23 mouse cellular contexts compared by ENCODE assay signal in the genomic region with DNA sequence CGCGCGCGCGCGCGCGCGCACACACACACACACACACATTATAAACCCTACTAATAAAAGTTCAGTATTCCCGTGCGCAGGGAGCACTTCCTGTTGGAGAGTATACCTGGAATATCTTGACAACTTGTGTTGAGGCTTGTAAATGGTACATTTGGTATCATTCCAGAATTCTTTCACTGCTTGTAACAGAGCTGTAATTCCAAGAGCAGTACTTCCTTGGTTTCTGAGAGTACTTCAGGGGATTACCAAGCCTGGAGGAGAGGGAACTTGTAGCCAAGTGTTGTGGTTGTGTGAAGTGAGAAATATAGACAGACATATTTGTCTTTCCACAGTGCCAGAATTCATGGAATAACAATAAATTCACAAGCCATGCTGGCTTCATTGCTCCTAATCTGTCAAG.
DNase-seq lines count a peak whose midpoint lies in the region; ATAC-seq and TF ChIP-seq lines count a peak whose summit lies in the region.
"Had no signal": no experiment of that assay in that cellular context is flagged by ENCODE, and none has a peak within 500 bp of the region (broad histone marks: within the 10 kb centered on the region; RNA-seq: fewer than 3 reads in every experiment).

No protein-coding gene starts in this region.

- H3K9ac ChIP-seq in embryonic facial prominence, embryonic 14.5 days (ENCODE audit: low read depth, low read length): no peak overlapping the region
- no peak overlapping the region for H3K9ac ChIP-seq in forebrain, postnatal 0 days
- H3K9ac ChIP-seq in forebrain, embryonic 11.5 days (ENCODE audit: low read length): no peak overlapping the region
- no peak overlapping the region for H3K9ac ChIP-seq in limb, embryonic 13.5 days
- H3K9ac ChIP-seq: embryonic facial prominence, embryonic 12.5 days; embryonic facial prominence, embryonic 15.5 days had no signal

- ATAC-seq in embryonic facial prominence, embryonic 14.5 days (ENCODE audit: low read depth): no peak
- ATAC-seq in forebrain, postnatal 0 days: no peak
- ATAC-seq in forebrain, embryonic 11.5 days (replicated peaks; ENCODE audit: low FRiP score): no peak
- peak; percentile 60; the same call in 1 of the 2 replicates for ATAC-seq in limb, embryonic 13.5 days (ENCODE audit: low FRiP score, low read depth)
- ATAC-seq: forebrain, embryonic 14.5 days had no signal

- TF ChIP-seq CTCF in forebrain, postnatal 0 days (IDR thresholded peaks at IDR 0.05; ENCODE audit: low read depth): no peak

- H3K27me3 ChIP-seq in embryonic facial prominence, embryonic 14.5 days (replicated peaks; ENCODE audit: control insufficient read depth, insufficient read depth, low read length): no peaks in the 10 kb centered on the region
- no peaks in the 10 kb centered on the region for H3K27me3 ChIP-seq in embryonic facial prominence, embryonic 10.5 days (replicated peaks; ENCODE audit: low read depth, poor library complexity, severe bottlenecking)
- no peaks in the 10 kb centered on the region for H3K27me3 ChIP-seq in forebrain, postnatal 0 days (ENCODE audit: insufficient read depth, low read length)
- H3K27me3 ChIP-seq in forebrain, embryonic 11.5 days (ENCODE audit: control insufficient read depth, insufficient read depth, low read length): no peaks in the 10 kb centered on the region
- H3K27me3 ChIP-seq in limb, embryonic 13.5 days: no peaks in the 10 kb centered on the region
- H3K27me3 ChIP-seq in limb, embryonic 10.5 days (ENCODE audit: low read depth, poor library complexity, severe bottlenecking): no peaks in the 10 kb centered on the region
- H3K27me3 ChIP-seq: embryonic facial prominence, embryonic 12.5 days; embryonic facial prominence, embryonic 15.5 days had no signal

- no peaks in the 10 kb centered on the region for H3K9me3 ChIP-seq in embryonic facial prominence, embryonic 14.5 days (ENCODE audit: control insufficient read depth, low read length)
- no peaks in the 10 kb centered on the region for H3K9me3 ChIP-seq in embryonic facial prominence, embryonic 10.5 days
- no peaks in the 10 kb centered on the region for H3K9me3 ChIP-seq in forebrain, postnatal 0 days (ENCODE audit: low read length)
- H3K9me3 ChIP-seq in forebrain, embryonic 11.5 days (ENCODE audit: control insufficient read depth, low read length): no peaks in the 10 kb centered on the region
- no peaks in the 10 kb centered on the region for H3K9me3 ChIP-seq in limb, embryonic 13.5 days
- no peaks in the 10 kb centered on the region for H3K9me3 ChIP-seq in limb, embryonic 10.5 days (replicated peaks)
- H3K9me3 ChIP-seq: embryonic facial prominence, embryonic 12.5 days; embryonic facial prominence, embryonic 15.5 days; forebrain, embryonic 10.5 days had no signal

- no peaks in the 10 kb centered on the region for H3K36me3 ChIP-seq in embryonic facial prominence, embryonic 14.5 days (ENCODE audit: control insufficient read depth, insufficient read depth, low read length)
- H3K36me3 ChIP-seq in embryonic facial prominence, embryonic 10.5 days (replicated peaks): no peaks in the 10 kb centered on the region
- H3K36me3 ChIP-seq in forebrain, postnatal 0 days (ENCODE audit: insufficient read depth): no peaks in the 10 kb centered on the region
- H3K36me3 ChIP-seq in forebrain, embryonic 11.5 days (ENCODE audit: control insufficient read depth, insufficient read depth, low read length): no peaks in the 10 kb centered on the region
- no peaks in the 10 kb centered on the region for H3K36me3 ChIP-seq in limb, embryonic 13.5 days
- H3K36me3 ChIP-seq in limb, embryonic 10.5 days: no peaks in the 10 kb centered on the region
- H3K36me3 ChIP-seq: embryonic facial prominence, embryonic 12.5 days; embryonic facial prominence, embryonic 15.5 days; forebrain, embryonic 10.5 days had no signal

- WGBS in embryonic facial prominence, embryonic 14.5 days: 91% methylated on average over 11 of the region's 11 CpGs
- 98% methylated on average over 11 of the region's 11 CpGs for WGBS in embryonic facial prominence, embryonic 10.5 days
- WGBS in forebrain, postnatal 0 days: 95% methylated on average over 8 of the region's 11 CpGs
- WGBS in forebrain, embryonic 11.5 days: 95% methylated on average over 11 of the region's 11 CpGs
- 87% methylated on average over 11 of the region's 11 CpGs for WGBS in limb, embryonic 13.5 days
- WGBS in limb, embryonic 10.5 days: 92% methylated on average over 10 of the region's 11 CpGs

- H3K4me1 ChIP-seq in embryonic facial prominence, embryonic 14.5 days (ENCODE audit: control insufficient read depth, insufficient read depth, low read length): 0 out of 2 replicates have a peak, but pooled peaks cover 8% of the 10 kb centered on the region
- H3K4me1 ChIP-seq in embryonic facial prominence, embryonic 10.5 days: peaks cover 11% of the 10 kb centered on the region
- no peaks in the 10 kb centered on the region for H3K4me1 ChIP-seq in forebrain, postnatal 0 days (ENCODE audit: insufficient read depth)
- no peaks in the 10 kb centered on the region for H3K4me1 ChIP-seq in forebrain, embryonic 11.5 days (replicated peaks; ENCODE audit: control insufficient read depth, insufficient read depth, low read length)
- H3K4me1 ChIP-seq in limb, embryonic 13.5 days: peaks cover 25% of the 10 kb centered on the region
- peaks cover 16% of the 10 kb centered on the region for H3K4me1 ChIP-seq in limb, embryonic 10.5 days
- H3K4me1 ChIP-seq: forebrain, embryonic 10.5 days had no signal

- H3K4me3 ChIP-seq in embryonic facial prominence, embryonic 14.5 days (ENCODE audit: low read depth, low read length): no peak overlapping the region
- no peak overlapping the region for H3K4me3 ChIP-seq in embryonic facial prominence, embryonic 10.5 days
- no peak overlapping the region for H3K4me3 ChIP-seq in forebrain, postnatal 0 days (ENCODE audit: low read depth, low read length)
- H3K4me3 ChIP-seq in forebrain, embryonic 11.5 days (ENCODE audit: low read depth, low read length): no peak overlapping the region
- no peak overlapping the region for H3K4me3 ChIP-seq in limb, embryonic 13.5 days
- no peak overlapping the region for H3K4me3 ChIP-seq in limb, embryonic 10.5 days
- H3K4me3 ChIP-seq: embryonic facial prominence, embryonic 12.5 days; embryonic facial prominence, embryonic 15.5 days; erythroblast, embryonic 14.5 days; forebrain, embryonic 10.5 days had no signal

- DNase-seq in embryonic facial prominence, embryonic 14.5 days (ENCODE audit: low spot score): peak; percentile 31
- no peak for DNase-seq in embryonic facial prominence, embryonic 10.5 days (ENCODE audit: low spot score)
- peak; percentile 3 for DNase-seq in forebrain, postnatal 0 days
- DNase-seq in forebrain, embryonic 11.5 days (ENCODE audit: low spot score): no peak
- DNase-seq in limb, embryonic 10.5 days (ENCODE audit: low spot score): no peak
- peak; percentile 27 for DNase-seq in 3T3-L1 (ENCODE audit: low read depth, low spot score)
- no peak for DNase-seq in layer of hippocampus, postnatal 10 days (ENCODE audit: low spot score in 2 of 2)
- DNase-seq: adrenal gland, adult 2 months; adrenal gland, postnatal 10 days; adrenal gland, postnatal 25 days; cerebellum, adult 11 months; cerebellum, adult 18-20 months; cerebellum, adult 8-10 months; cerebellum, adult 9-11 months; cerebellum, postnatal 14 days; cerebellum, postnatal 36 days; embryo, embryonic 11 days had no signal

- H3K4me2 ChIP-seq in embryonic facial prominence, embryonic 14.5 days (ENCODE audit: low read depth, low read length): no peak overlapping the region
- H3K4me2 ChIP-seq in forebrain, postnatal 0 days (ENCODE audit: low read depth): no peak overlapping the region
- H3K4me2 ChIP-seq in forebrain, embryonic 11.5 days (ENCODE audit: low read depth, low read length, severe bottlenecking): no peak overlapping the region
- H3K4me2 ChIP-seq in limb, embryonic 13.5 days (replicated peaks): no peak overlapping the region
- H3K4me2 ChIP-seq: embryonic facial prominence, embryonic 12.5 days; embryonic facial prominence, embryonic 15.5 days had no signal

- H3K27ac ChIP-seq in embryonic facial prominence, embryonic 14.5 days (replicated peaks; ENCODE audit: low read depth, low read length): no peak overlapping the region
- H3K27ac ChIP-seq in embryonic facial prominence, embryonic 10.5 days (replicated peaks): no peak overlapping the region
- no peak overlapping the region for H3K27ac ChIP-seq in forebrain, postnatal 0 days (ENCODE audit: low read depth, low read length)
- no peak overlapping the region for H3K27ac ChIP-seq in forebrain, embryonic 11.5 days (ENCODE audit: low read depth, low read length)
- H3K27ac ChIP-seq in limb, embryonic 13.5 days: no peak overlapping the region
- no peak overlapping the region for H3K27ac ChIP-seq in limb, embryonic 10.5 days
- H3K27ac ChIP-seq: embryonic facial prominence, embryonic 12.5 days; embryonic facial prominence, embryonic 15.5 days; forebrain, embryonic 10.5 days had no signal

Comparison
In these comparisons a context has a peak if more than half of its experiments do, and no peak if none do; other contexts are left out.
1. DNase-seq: peak in embryonic facial prominence, embryonic 14.5 days (single experiment), forebrain, postnatal 0 days (single experiment) and 3T3-L1 (single experiment); none in embryonic facial prominence, embryonic 10.5 days (single experiment), forebrain, embryonic 11.5 days (single experiment), limb, embryonic 10.5 days (single experiment) and layer of hippocampus, postnatal 10 days (0 of 2).